Mouse (Mus musculus) T-helper 17 cell (primary cell): ENCODE data around the gene Hist1h2ak.

ENCODE experiments used
- in situ Hi-C, 2 experiments: fragments of 300-600 bp; cut with MboI, MseI; formaldehyde crosslinking; loops; 1 replicate in 1 of 2; 2 replicates in 1 of 2; pipeline ENCODE4 v1.15.1; 2025; ENCODE audit warnings: high pct_unique_total_duplicates in 2 of 2

Hist1h2ak gene

DNA sequence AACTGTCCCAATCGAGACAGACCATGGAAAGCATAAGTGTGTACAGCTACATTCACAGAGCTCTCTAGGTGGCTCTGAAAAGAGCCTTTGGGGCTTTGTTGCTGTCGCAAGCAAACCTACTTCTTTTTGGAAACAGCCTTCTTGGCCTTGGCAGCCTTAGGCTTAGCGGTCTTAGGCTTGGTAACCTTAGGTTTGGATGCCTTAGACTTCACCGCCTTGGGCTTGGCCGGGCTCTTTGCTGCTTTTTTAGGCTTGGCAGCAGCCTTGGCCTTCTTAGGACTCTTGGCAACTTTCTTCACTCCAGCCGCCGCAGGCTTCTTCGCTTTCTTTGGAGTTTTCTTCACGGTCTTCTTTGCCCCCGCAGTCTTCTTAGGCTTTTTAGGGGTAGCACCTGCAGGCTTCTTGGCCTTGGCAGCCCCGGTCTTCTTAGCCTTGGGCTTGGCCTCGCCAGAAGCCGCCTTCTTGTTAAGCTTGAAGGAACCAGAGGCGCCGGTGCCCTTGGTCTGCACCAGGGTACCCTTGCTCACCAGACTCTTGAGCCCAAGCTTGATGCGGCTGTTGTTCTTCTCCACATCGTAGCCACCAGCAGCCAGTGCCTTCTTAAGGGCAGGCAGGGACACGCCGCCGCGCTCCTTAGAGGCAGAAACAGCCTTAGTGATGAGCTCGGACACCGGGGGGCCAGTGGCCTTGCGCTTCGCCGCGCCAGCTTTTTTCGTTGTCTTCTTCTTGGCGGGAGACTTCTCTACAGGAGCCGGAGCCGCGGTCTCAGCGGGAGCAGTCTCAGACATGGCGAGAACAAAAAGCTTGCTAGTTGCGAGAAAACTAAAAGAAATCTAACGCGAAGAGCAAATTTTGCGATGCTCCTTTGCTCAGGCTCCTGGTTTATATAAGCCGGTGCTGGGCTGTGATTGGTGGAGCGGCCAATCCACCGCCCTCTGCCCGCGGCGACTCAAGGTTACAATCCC is 26.4 kb upstream of the Hist1h2ak start, which contains the start of gene Hist1h1b:
Gene Hist1h1b (minus strand): TSS at position 859 of the 965 bp plus-strand sequence.
- in situ Hi-C loops = loop anchor here (25.0 kb wide), 1 partner anchor 1982 kb away; the partner anchor contains the start of genes Hist1h1a (in 2 of the 2), Hist1h2ab (in 2 of the 2), Hist1h3a (in 2 of the 2) and Hist1h3b (in 2 of the 2)

DNA sequence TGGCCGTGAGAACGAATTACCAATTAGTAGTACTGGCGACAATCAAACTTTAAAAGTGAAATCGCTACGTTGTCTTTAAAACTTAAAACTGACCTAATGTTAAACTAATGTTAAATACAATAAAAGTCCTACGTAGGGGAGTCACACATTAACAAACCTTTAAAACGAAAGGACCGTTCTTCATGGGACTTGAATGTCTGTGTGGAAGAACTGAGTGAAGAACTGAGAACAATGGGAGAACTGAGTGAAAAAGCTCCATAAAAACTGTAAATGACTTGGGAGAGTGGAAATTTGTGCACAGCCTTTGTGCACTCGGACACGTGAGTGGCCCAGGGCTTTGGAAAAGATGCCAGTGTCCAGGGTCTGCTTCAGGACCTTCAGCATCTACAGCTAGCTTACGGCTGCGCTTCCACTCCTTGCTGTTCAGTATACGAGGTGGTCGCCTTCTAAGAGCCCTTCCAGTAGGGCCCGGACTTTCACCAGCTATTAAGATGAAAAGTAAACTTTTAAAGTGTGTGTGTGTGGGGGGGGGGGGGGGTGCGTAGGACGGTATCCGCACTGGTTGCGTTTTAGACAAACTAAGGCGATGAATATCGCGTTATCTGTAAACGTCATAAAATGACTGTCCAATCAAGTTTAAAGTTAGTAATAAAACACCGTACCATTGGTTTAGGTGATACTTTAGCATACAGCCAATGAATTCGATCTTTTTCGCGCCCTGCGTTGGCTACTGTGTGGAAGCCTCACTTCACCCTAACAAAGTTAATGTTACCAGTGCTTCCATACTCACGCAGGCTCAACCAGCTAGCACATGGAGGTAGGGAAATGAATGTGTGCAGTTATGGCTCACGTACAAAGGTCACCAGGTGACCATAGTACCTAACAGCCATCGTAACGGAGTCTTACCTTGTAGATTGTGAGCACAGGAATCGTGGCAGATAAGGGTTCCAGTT is 25.5 kb upstream of the Hist1h2ak start:
- in situ Hi-C loops = loop anchor here (25.0 kb wide), 1 partner anchor 1983 kb away; the partner anchor contains the start of genes Hist1h1a (in 2 of the 2), Hist1h2ab (in 2 of the 2), Hist1h3a (in 2 of the 2) and Hist1h3b (in 2 of the 2)

- in situ Hi-C loops = no loop called here
Measured at GRCm38 (mm10) chr13:21755707-21756106, 2.1 kb upstream of the Hist1h2ak start.

DNA sequence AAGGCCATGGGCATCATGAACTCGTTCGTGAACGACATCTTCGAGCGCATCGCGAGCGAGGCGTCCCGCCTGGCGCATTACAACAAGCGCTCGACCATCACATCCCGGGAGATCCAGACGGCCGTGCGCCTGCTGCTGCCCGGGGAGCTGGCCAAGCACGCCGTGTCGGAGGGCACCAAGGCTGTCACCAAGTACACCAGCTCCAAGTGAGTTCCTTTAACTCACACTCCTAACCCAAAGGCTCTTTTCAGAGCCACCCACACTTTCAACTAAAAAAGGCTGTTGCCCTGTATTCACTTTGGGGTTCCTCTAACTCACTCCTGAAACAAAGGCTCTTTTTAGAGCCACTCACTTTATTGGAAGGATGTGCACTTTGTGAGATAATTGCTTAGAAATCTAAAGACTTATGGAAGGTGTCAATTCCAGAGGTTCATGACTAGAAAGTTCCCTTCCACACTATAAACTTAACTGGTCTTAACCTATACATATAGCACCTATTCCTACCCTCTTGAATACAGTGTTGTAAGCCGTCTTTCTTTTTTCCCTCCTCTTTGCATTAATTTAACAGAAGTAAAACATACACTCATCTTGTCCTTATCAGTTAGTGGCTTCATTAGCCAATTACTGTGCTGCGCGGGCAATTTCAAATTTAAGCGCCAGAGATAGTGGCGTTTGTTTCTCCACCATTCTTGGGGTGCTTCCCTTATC is 821 bp upstream of the Hist1h2ak start:
- in situ Hi-C loops = loop anchor here (5.0 kb wide), 1 partner anchor 38 kb away; no protein-coding TSS in a partner anchor

DNA sequence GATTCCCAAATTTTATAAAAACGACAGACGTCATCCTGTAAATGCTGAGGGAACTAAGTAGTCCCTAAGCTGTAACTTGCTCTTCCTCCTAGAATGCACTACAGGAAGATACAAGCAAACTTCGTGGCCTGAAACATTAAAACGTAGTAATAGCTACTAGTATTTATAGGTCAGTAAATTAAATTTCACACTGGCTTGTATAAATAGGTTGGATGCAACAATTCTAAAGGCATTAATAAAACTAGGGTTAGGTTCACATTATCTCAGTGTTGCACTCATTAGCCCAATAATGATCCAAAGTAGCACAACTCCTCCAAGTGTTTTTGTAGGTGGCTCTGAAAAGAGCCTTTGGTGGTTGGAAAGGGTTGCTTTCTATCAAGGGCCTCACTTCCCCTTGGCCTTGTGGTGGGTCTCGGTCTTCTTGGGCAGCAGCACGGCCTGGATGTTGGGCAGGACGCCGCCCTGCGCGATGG is 540 bp downstream of the Hist1h2ak start:
- in situ Hi-C loops = loop anchor here (5.0 kb wide), 1 partner anchor 39 kb away; no protein-coding TSS in a partner anchor

GRCm38 (mm10) chr13:21752356-21752755 is 1.3 kb downstream of the Hist1h2ak start:
- in situ Hi-C loops = loop anchor here (5.0 kb wide), 1 partner anchor 40 kb away; no protein-coding TSS in a partner anchor

GRCm38 (mm10) chr13:21751827-21752226 is 1.8 kb downstream of the Hist1h2ak start:
- in situ Hi-C loops = loop anchor here (5.0 kb wide), 1 partner anchor 40 kb away; no protein-coding TSS in a partner anchor

DNA sequence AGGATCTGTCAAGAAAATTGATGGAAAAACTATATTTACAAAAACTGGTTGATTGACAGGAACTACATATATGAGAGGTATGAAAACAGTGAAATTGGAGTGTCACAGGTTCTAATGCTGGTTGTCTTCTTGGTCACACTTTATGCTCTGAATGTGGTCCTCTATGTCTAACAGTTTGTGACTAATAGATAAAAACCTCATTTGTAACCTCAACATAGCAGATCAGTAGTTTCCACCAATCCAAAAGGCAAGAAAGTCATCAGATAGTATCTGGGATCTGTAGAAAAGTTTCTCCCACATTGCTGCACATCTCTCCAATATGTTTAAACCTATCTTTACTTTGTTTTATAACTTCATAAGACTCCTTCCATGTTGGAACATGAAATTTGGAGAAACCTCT is 2.2 kb downstream of the Hist1h2ak start:
- in situ Hi-C loops = loop anchor here (5.0 kb wide), 1 partner anchor 41 kb away; no protein-coding TSS in a partner anchor

DNA sequence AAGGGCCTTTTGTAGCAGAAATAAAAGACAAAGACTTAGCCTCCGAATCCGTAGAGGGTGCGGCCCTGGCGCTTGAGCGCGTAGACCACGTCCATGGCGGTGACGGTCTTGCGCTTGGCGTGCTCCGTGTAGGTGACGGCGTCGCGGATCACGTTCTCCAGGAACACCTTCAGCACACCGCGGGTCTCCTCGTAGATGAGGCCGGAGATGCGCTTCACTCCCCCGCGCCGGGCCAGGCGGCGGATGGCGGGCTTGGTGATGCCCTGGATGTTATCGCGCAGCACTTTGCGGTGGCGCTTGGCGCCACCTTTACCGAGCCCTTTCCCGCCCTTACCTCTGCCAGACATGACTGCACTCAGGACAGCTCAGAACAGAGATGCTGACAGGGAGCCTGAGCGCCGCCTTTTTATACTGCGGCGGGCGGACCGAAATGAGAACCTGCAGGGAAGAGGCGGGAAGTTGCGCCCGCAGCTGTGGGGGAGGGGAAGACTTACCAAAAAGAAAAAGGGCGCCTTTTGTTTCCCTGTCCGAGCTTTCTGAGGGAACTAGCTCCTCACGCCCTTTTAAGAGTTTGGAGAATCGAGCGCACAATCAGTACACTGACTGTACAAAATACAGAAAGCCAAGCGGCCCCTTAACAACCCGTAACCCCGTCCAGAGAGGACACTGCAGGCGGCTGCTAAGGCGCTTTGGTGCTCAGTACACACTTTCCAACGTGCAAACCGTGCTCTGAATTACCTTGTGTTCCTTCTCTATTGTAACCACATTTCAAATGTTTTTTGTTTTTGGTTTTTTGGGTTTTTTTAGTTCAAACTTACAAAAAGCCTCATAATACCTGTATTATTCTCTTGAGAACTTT is 3.2 kb downstream of the Hist1h2ak start, which contains the start of gene Hist1h4k:
Gene Hist1h4k (minus strand): TSS at position 347 of the 859 bp plus-strand sequence.
- in situ Hi-C loops = loop anchor here (5.0 kb wide), 1 partner anchor 42 kb away; no protein-coding TSS in a partner anchor

GRCm38 (mm10) chr13:21749387-21750158 is 4.1 kb downstream of the Hist1h2ak start:
- in situ Hi-C loops = loop anchor here (5.0 to 25.0 kb wide), 2 partner anchors 43 to 562 kb away; partner anchors contain the start of gene Trim27 (in 1 of the 2)

GRCm38 (mm10) chr13:21745006-21745405 is 8.6 kb downstream of the Hist1h2ak start:
- in situ Hi-C loops = loop anchor here in 1 of 2 experiments (25.0 kb wide), 1 partner anchor 558 kb away; the partner anchor contains the start of gene Trim27

DNA sequence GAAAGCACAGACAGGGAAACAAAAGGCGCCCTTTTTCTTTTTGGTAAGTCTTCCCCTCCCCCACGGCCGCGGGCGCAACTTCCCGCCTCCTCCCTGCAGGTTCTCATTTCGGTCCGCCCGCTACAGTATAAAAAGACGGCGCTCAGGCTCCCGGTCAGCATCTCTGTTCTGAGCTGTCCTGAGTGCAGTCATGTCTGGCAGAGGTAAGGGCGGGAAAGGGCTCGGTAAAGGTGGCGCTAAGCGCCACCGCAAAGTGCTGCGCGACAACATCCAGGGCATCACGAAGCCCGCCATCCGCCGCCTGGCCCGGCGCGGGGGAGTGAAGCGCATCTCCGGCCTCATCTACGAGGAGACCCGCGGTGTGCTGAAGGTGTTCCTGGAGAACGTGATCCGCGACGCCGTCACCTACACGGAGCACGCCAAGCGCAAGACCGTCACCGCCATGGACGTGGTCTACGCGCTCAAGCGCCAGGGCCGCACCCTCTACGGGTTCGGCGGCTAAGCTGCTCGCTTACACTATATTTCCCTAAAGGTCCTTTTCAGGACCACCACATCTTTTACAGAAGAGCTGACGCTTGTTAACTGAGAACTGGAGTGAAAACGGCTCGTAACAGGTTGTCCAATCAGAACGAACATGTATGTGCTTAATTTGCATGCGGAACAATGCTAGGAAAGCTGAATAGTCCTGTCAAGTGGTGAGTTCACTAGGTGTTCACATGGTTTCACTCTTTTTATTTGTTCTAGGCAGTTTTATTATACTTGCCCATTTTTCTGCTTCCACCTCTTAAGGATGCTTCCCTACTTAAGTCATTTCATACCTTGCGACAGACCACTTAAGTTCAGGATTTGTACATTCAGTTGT is 18.5 kb downstream of the Hist1h2ak start, which contains the start of gene Hist1h4j:
Gene Hist1h4j (plus strand): TSS at position 159 of the 862 bp plus-strand sequence.
- in situ Hi-C loops = loop anchor here (5.0 to 25.0 kb wide), 4 partner anchors 100 to 548 kb away; partner anchors contain the start of genes Hist1h2ap (in 1 of the 2), Hist1h2br (in 1 of the 2), Hist1h4n (in 1 of the 2) and Trim27 (in 1 of the 2)

- in situ Hi-C loops = loop anchor here (5.0 to 25.0 kb wide), 4 partner anchors 101 to 547 kb away; partner anchors contain the start of genes Hist1h2ap (in 1 of the 2), Hist1h2br (in 1 of the 2), Hist1h4n (in 1 of the 2) and Trim27 (in 1 of the 2)
Measured at GRCm38 (mm10) chr13:21734010-21734905, 19.4 kb downstream of the Hist1h2ak start.

DNA sequence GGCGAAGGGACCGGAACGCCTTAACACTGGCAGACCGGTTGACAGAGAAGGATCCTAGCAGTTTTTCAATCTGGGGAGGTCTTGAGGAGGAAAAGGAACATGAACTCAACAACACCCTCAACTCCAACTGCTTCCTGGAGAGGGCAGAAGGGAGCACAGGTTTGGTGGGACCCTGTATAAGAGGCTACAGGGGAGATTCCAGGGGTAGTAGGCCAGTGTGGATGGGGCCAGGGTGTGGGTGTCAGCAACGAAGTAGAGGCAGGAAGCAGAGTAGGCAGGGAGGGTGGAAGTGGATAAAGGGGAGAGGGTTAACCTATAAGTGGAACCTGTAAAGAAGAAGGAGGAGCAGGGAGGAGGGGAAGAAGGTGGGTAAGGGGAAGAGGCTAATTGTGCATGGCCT is 20.2 kb downstream of the Hist1h2ak start:
- in situ Hi-C loops = loop anchor here (5.0 to 25.0 kb wide), 4 partner anchors 101 to 546 kb away; partner anchors contain the start of genes Hist1h2ap (in 1 of the 2), Hist1h2br (in 1 of the 2), Hist1h4n (in 1 of the 2) and Trim27 (in 1 of the 2)

GRCm38 (mm10) chr13:21729544-21729943 is 24.1 kb downstream of the Hist1h2ak start:
- in situ Hi-C loops = loop anchor here in 1 of 2 experiments (25.0 kb wide), 1 partner anchor 542 kb away; the partner anchor contains the start of gene Trim27
